Mouse (Mus musculus) left cerebral cortex, adult 2 months (tissue): ENCODE data around the gene Camta1. TPM values are rescaled to one million over a fixed set of nuclear protein-coding genes. Genes with fewer than 3 reads are reported as not detected.

Experiments used
- DNase-seq, 2 experiments: peaks; one replicate each; pipeline ENCODE4 v3.0.0; 2021 to 2022; ENCODE audit warnings: low spot score in 2 of 2, mixed read lengths in 1 of 2; ENCODE audit errors: extremely low spot score in 1 of 2
- H3K27ac ChIP-seq: fragments of 200-600 bp; 2 replicates; pipeline ENCODE4 v1.8.1; 2022
- H3K4me3 ChIP-seq: fragments of 200-600 bp; 2 replicates; pipeline ENCODE4 v1.8.1; 2022
- CTCF ChIP-seq: fragments of 200-600 bp; IDR thresholded peaks from 2 replicates; pipeline ENCODE4 v1.8.1; 2022; ENCODE audit warnings: antibody characterized with exemption, mild to moderate bottlenecking, moderate library complexity
- intact Hi-C: fragments of 180-260 bp; cut with DNase I; formaldehyde crosslinking; loops from one replicate; pipeline ENCODE4 v1.15.1; 2025
- total RNA-seq, 2 experiments: library from RNA; stranded (reverse); gene quantifications; 2 replicates each; pipeline ENCODE4 v1.2.3; 2021

The Camta1 gene
- total RNA-seq, 2 experiments from 2014 or later: 242 to 255 TPM

- TF ChIP-seq CTCF: peak; percentile 12
- intact Hi-C loops: no loop called here
- no peak overlapping the region for H3K4me3 ChIP-seq
These were observed 436.5 kb downstream of the Camta1 start for GRCm38 (mm10) chr4:151425133-151425532.

GRCm38 (mm10) chr4:151422922-151423321 is 438.8 kb downstream of the Camta1 start:
- Histone ChIP-seq H3K4me3 (no peak overlapping the region), H3K27ac (no peak overlapping the region)
- TF ChIP-seq CTCF: no peak
- intact Hi-C loops: loop anchor here (5.0 kb wide), 1 partner anchor 51 kb away; no protein-coding TSS in a partner anchor
- no peak for DNase-seq

More at GRCm38 (mm10) chr4:151425133-151425532, 436.5 kb downstream of the Camta1 start:
- DNase-seq: no peak
- no peak overlapping the region for H3K27ac ChIP-seq

GRCm38 (mm10) chr4:151422361-151422760 is 439.3 kb downstream of the Camta1 start:
- Histone ChIP-seq H3K4me3 (no peak overlapping the region), H3K27ac (no peak overlapping the region)
- no peak for DNase-seq
- no peak for TF ChIP-seq CTCF
- intact Hi-C loops: loop anchor here (5.0 kb wide), 1 partner anchor 50 kb away; no protein-coding TSS in a partner anchor

GRCm38 (mm10) chr4:151418344-151418875 is 443.3 kb downstream of the Camta1 start:
- H3K27ac ChIP-seq: no peak overlapping the region

GRCm38 (mm10) chr4:151415812-151416211 is 445.9 kb downstream of the Camta1 start:
- Histone ChIP-seq H3K4me3 (no peak overlapping the region), H3K27ac (no peak overlapping the region)
- intact Hi-C loops: no loop called here
- no peak for TF ChIP-seq CTCF
- no peak for DNase-seq

More at GRCm38 (mm10) chr4:151418344-151418875, 443.3 kb downstream of the Camta1 start:
- no peak overlapping the region for H3K4me3 ChIP-seq
- no peak for DNase-seq
- TF ChIP-seq CTCF: no peak
- intact Hi-C loops: no loop called here

GRCm38 (mm10) chr4:151415376-151415775 is 446.3 kb downstream of the Camta1 start:
- intact Hi-C loops: no loop called here

GRCm38 (mm10) chr4:151414952-151415351 is 446.7 kb downstream of the Camta1 start:
- no peak for DNase-seq
- intact Hi-C loops: loop anchor here (5.0 kb wide), 1 partner anchor 193 kb away; no protein-coding TSS in a partner anchor
- H3K4me3 ChIP-seq: no peak overlapping the region
- TF ChIP-seq CTCF: no peak
- H3K27ac ChIP-seq: no peak overlapping the region

More at GRCm38 (mm10) chr4:151415376-151415775, 446.3 kb downstream of the Camta1 start:
- no peak overlapping the region for H3K27ac ChIP-seq
- TF ChIP-seq CTCF: no peak
- no peak for DNase-seq
- no peak overlapping the region for H3K4me3 ChIP-seq

- intact Hi-C loops: loop anchor here (1.0 to 5.0 kb wide), 4 partner anchors 25 to 451 kb away; no protein-coding TSS in a partner anchor
- Histone ChIP-seq H3K27ac (peak overlapping the region; percentile 85), H3K4me3 (no peak overlapping the region)
- no peak for TF ChIP-seq CTCF
- DNase-seq: peak; percentile 67 to 82
These were observed 450.0 kb downstream of the Camta1 start for GRCm38 (mm10) chr4:151411641-151412061.

- intact Hi-C loops: loop anchor here (1.0 to 5.0 kb wide), 4 partner anchors 24 to 451 kb away; no protein-coding TSS in a partner anchor
These were observed 450.7 kb downstream of the Camta1 start for GRCm38 (mm10) chr4:151411016-151411415.

GRCm38 (mm10) chr4:151409291-151409690 is 452.4 kb downstream of the Camta1 start:
- no peak overlapping the region for H3K4me3 ChIP-seq
- no peak overlapping the region for H3K27ac ChIP-seq
- intact Hi-C loops: no loop called here
- DNase-seq: no peak
- TF ChIP-seq CTCF: no peak

More at GRCm38 (mm10) chr4:151411016-151411415, 450.7 kb downstream of the Camta1 start:
- DNase-seq: no peak
- Histone ChIP-seq H3K4me3 (no peak overlapping the region), H3K27ac (peak overlapping the region; percentile 85)
- no peak for TF ChIP-seq CTCF

GRCm38 (mm10) chr4:151408811-151409210 is 452.9 kb downstream of the Camta1 start:
- intact Hi-C loops: no loop called here
- Histone ChIP-seq H3K4me3 (no peak overlapping the region), H3K27ac (no peak overlapping the region)
- no peak for TF ChIP-seq CTCF
- no peak for DNase-seq

- Histone ChIP-seq H3K4me3 (no peak overlapping the region), H3K27ac (no peak overlapping the region)
- DNase-seq: no peak
- TF ChIP-seq CTCF: no peak
- intact Hi-C loops: no loop called here
These were observed 453.4 kb downstream of the Camta1 start for GRCm38 (mm10) chr4:151408246-151408645.

GRCm38 (mm10) chr4:151407129-151407528 is 454.5 kb downstream of the Camta1 start:
- TF ChIP-seq CTCF: peak; percentile 13; the same call in 1 of the 2 replicates
- no peak for DNase-seq
- no peak overlapping the region for H3K27ac ChIP-seq
- intact Hi-C loops: no loop called here
- no peak overlapping the region for H3K4me3 ChIP-seq
